Mouse (Mus musculus) olfactory bulb, adult 2 months (tissue): Measurements from ENCODE around the gene Tspan18. TPM values are rescaled to one million over a fixed set of nuclear protein-coding genes. Genes with fewer than 3 reads are reported as not detected.

Source experiments
- H3K27ac ChIP-seq: fragments of 200-500 bp; 2 replicates; pipeline ENCODE4 v1.5.1; 2012; ENCODE audit warnings: low read depth, low read length; ENCODE audit not compliant: insufficient read depth
- H3K4me1 ChIP-seq: fragments of 200-500 bp; 2 replicates; pipeline ENCODE4 v1.6.1; 2012; ENCODE audit warnings: low read length; ENCODE audit not compliant: control insufficient read depth, insufficient read depth
- H3K4me3 ChIP-seq: fragments of 200-500 bp; 2 replicates; pipeline ENCODE4 v1.5.1; 2012; ENCODE audit warnings: mild to moderate bottlenecking, low read depth, low read length, moderate library complexity; ENCODE audit not compliant: insufficient read depth
- CTCF ChIP-seq: fragments of 200-500 bp; IDR thresholded peaks from 2 replicates; pipeline ENCODE4 v1.5.1; 2012; ENCODE audit warnings: low read depth, mild to moderate bottlenecking, low read length, moderate library complexity; ENCODE audit not compliant: insufficient read depth
- POLR2A ChIP-seq: fragments of 200-500 bp; IDR thresholded peaks from 2 replicates; pipeline ENCODE4 v1.6.1; 2012; ENCODE audit warnings: mild to moderate bottlenecking, low read depth, low read length, moderate library complexity; ENCODE audit not compliant: insufficient read depth
- WGBS: fragments of 180-500 bp; shearing (Covaris S2); methylation state at CpG from one replicate; pipeline ENCODE4 v1.1.7; 2018; 5-methylcytosine and 5-hydroxymethylcytosine counted together
- polyA plus RNA-seq: library from polyadenylated mRNA; stranded (reverse); fragments of >200 nt; gene quantifications from 2 replicates; pipeline ENCODE4 v1.2.4, GENCODE M21; 2012; ENCODE audit warnings: low replicate concordance; ENCODE audit not compliant: missing spikeins, insufficient read depth, insufficient read length

Tspan18 gene
- polyA plus RNA-seq, 1 experiment, result not detected

GRCm38 (mm10) chr2:93309724-93310413 is 24.4 kb downstream of the Tspan18 start:
- TF ChIP-seq CTCF, result no peak
- TF ChIP-seq POLR2A, result no peak
- H3K4me3 ChIP-seq, result no peak overlapping the region
- 95% methylated on average over 14 of the region's 14 CpGs for WGBS
- peaks cover 5% of the 10 kb centered on the region; the same call in 1 of the 2 replicates for H3K4me1 ChIP-seq
- no peak overlapping the region for H3K27ac ChIP-seq

- TF ChIP-seq CTCF, result no peak
- 78% methylated on average over 4 of the region's 4 CpGs for WGBS
Measured at GRCm38 (mm10) chr2:93306898-93307297, 27.4 kb downstream of the Tspan18 start.

GRCm38 (mm10) chr2:93304273-93304634 is 30.1 kb downstream of the Tspan18 start:
- H3K4me3 ChIP-seq, result no peak overlapping the region
- no peak overlapping the region for H3K27ac ChIP-seq
- 71% methylated on average over 4 of the region's 4 CpGs for WGBS
- TF ChIP-seq POLR2A, result no peak
- H3K4me1 ChIP-seq, result peaks cover 13% of the 10 kb centered on the region

More at GRCm38 (mm10) chr2:93306898-93307297, 27.4 kb downstream of the Tspan18 start:
- peaks cover 4% of the 10 kb centered on the region; the same call in 1 of the 2 replicates for H3K4me1 ChIP-seq
- no peak overlapping the region for H3K27ac ChIP-seq
- H3K4me3 ChIP-seq, result no peak overlapping the region

GRCm38 (mm10) chr2:93303585-93304272 is 30.6 kb downstream of the Tspan18 start:
- H3K27ac ChIP-seq, result no peak overlapping the region
- H3K4me1 ChIP-seq, result peaks cover 13% of the 10 kb centered on the region
- no peak overlapping the region for H3K4me3 ChIP-seq
- WGBS, result 51% methylated on average over 16 of the region's 16 CpGs
- TF ChIP-seq CTCF (no peak), POLR2A (no peak)

- TF ChIP-seq CTCF (no peak), POLR2A (no peak)
- H3K4me3 ChIP-seq, result no peak overlapping the region
- WGBS, result 52% methylated on average over 5 of the region's 5 CpGs
- H3K4me1 ChIP-seq, result peaks cover 17% of the 10 kb centered on the region
- H3K27ac ChIP-seq, result no peak overlapping the region
Measured at GRCm38 (mm10) chr2:93303260-93303584, 31.1 kb downstream of the Tspan18 start.

- no peak overlapping the region for H3K27ac ChIP-seq
- H3K4me3 ChIP-seq, result no peak overlapping the region
- peaks cover 20% of the 10 kb centered on the region for H3K4me1 ChIP-seq
- TF ChIP-seq POLR2A, result no peak
- WGBS, result 29% methylated on average over 3 of the region's 3 CpGs
Measured at GRCm38 (mm10) chr2:93297656-93298055, 36.6 kb downstream of the Tspan18 start.

GRCm38 (mm10) chr2:93291186-93291926 is 42.9 kb downstream of the Tspan18 start:
- Histone ChIP-seq H3K4me3 (no peak overlapping the region), H3K27ac (no peak overlapping the region), H3K4me1 (no peaks in the 10 kb centered on the region)
- TF ChIP-seq CTCF (no peak), POLR2A (no peak)
- 41% methylated on average over 13 of the region's 13 CpGs for WGBS

- Histone ChIP-seq H3K4me1 (no peaks in the 10 kb centered on the region), H3K4me3 (no peak overlapping the region), H3K27ac (no peak overlapping the region)
- TF ChIP-seq POLR2A (no peak), CTCF (no peak)
- 79% methylated on average over 7 of the region's 7 CpGs for WGBS
Measured at GRCm38 (mm10) chr2:93290345-93291118, 43.8 kb downstream of the Tspan18 start.
